Mouse (Mus musculus) forebrain, embryonic 14.5 days (tissue): ENCODE measurements around the gene Tmem185b. TPM values are rescaled to one million over a fixed set of nuclear protein-coding genes. Genes with fewer than 3 reads are reported as not detected.

Experiments used
- ATAC-seq: fragments of 200-750 bp; cut with Nextera tagmentation; 2 replicates; pipeline ENCODE4 v1.8.0; 2017; ENCODE audit warnings: mild to moderate bottlenecking, moderate library complexity
- DNase-seq: peaks from one replicate; pipeline ENCODE4 v3.0.0-alpha.2; 2015; ENCODE audit warnings: low spot score
- H3K27ac ChIP-seq: fragments of 300-500 bp; sonication (generic); 2 replicates; pipeline ENCODE4 v1.5.1; 2014; ENCODE audit warnings: low read depth, mild to moderate bottlenecking, control low read depth, low read length, moderate library complexity
- H3K27me3 ChIP-seq: fragments of 300-500 bp; sonication (generic); replicated peaks from 2 replicates; pipeline ENCODE4 v1.6.1; 2014; ENCODE audit warnings: low read length, control low read depth, mixed read lengths; ENCODE audit not compliant: control insufficient read depth, insufficient read depth
- H3K36me3 ChIP-seq: fragments of 300-500 bp; sonication (generic); 2 replicates; pipeline ENCODE4 v1.6.1; 2014; ENCODE audit warnings: low read length, control low read depth; ENCODE audit not compliant: control insufficient read depth, insufficient read depth
- H3K4me1 ChIP-seq: fragments of 300-500 bp; sonication (generic); 2 replicates; pipeline ENCODE4 v1.6.1; 2014; ENCODE audit warnings: antibody characterized with exemption, low read length, control low read depth; ENCODE audit not compliant: control insufficient read depth, insufficient read depth
- H3K4me2 ChIP-seq: fragments of 300-500 bp; sonication (generic); 2 replicates; pipeline ENCODE4 v1.6.1; 2014; ENCODE audit warnings: mild to moderate bottlenecking, control low read depth, low read length
- H3K4me3 ChIP-seq: fragments of 300-500 bp; sonication (generic); 2 replicates; pipeline ENCODE4 v1.5.1; 2014; ENCODE audit warnings: low read depth, low read length, control low read depth
- H3K9ac ChIP-seq: fragments of 300-500 bp; sonication (generic); 2 replicates; pipeline ENCODE4 v1.6.1; 2014; ENCODE audit warnings: mild to moderate bottlenecking, low read length, control low read depth, moderate library complexity
- H3K9me3 ChIP-seq: fragments of 300-500 bp; sonication (generic); replicated peaks from 2 replicates; pipeline ENCODE4 v1.6.1; 2016; ENCODE audit warnings: low read length, control low read depth, mixed read lengths; ENCODE audit not compliant: control insufficient read depth
- WGBS: fragments of 180-500 bp; shearing (Covaris S2); extraction: QIAGEN DNeasy Blood & Tissue Kit; methylation state at CpG from one replicate; pipeline ENCODE4 v1.1.7; 2014; 5-methylcytosine and 5-hydroxymethylcytosine counted together
- polyA plus RNA-seq: library from polyadenylated mRNA; unstranded; fragments of >200 nt; fragmentation: Nextera tagmentation; extraction: Ambion mirVana; gene quantifications from 2 replicates; pipeline ENCODE4 v1.2.1, GENCODE M21; 2014

The Tmem185b gene
- polyA plus RNA-seq, 1 experiment from 2014 or later = 21.6 TPM

DNA sequence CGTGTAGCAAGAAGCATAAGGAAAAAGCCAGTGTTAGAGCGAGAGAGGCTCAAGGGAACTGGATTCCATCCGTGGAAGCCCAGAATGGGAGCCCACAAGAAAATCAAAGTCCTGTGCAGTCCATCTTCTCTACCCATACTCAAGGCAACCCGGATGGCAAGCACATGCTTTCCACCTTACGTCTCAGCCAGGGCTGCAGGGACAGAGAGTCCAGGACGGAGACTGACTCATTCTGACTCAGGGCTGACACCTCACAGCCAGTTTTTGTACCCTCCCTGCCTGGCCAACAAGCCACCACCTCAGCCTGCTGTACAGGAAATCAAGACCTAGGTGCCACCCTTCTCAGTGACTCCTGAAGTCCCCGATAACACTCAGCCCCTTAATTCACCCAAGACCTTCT lies 16.5 kb upstream of the Tmem185b start:
- WGBS = 87% methylated on average over 7 of the region's 7 CpGs
- Histone ChIP-seq H3K9me3 (no peaks in the 10 kb centered on the region), H3K27me3 (no peaks in the 10 kb centered on the region), H3K4me2 (no peak overlapping the region), H3K27ac (no peak overlapping the region), H3K9ac (no peak overlapping the region), H3K4me1 (peaks cover 8% of the 10 kb centered on the region; the same call in 1 of the 2 replicates), H3K4me3 (no peak overlapping the region), H3K36me3 (no peaks in the 10 kb centered on the region)
- DNase-seq = no peak
- ATAC-seq = no peak

DNA sequence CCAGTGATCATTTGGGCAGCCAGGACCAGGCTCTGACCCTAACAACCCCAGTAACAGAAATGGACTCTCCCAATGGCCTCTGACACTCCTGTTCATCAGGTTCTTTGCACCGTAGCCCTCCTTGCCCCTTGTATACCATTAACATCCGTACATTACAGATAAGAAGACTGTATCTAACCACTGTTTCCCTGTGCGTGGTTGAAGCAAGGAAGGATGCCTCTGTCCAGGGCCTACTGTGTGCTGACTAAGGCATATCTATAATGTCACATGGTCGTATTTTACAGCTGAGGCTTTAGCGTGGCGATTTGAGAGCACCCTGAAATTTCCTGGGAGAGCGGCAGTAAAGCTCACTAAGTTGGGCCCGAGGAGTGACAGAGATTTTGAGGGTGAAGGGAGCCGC lies 15.6 kb upstream of the Tmem185b start:
- Histone ChIP-seq H3K4me2 (no peak overlapping the region), H3K36me3 (no peaks in the 10 kb centered on the region), H3K4me3 (no peak overlapping the region), H3K9me3 (no peaks in the 10 kb centered on the region), H3K27me3 (no peaks in the 10 kb centered on the region), H3K4me1 (peaks cover 6% of the 10 kb centered on the region; the same call in 1 of the 2 replicates), H3K9ac (no peak overlapping the region), H3K27ac (no peak overlapping the region)
- ATAC-seq (no peak), DNase-seq (no peak)
- 78% methylated on average over 9 of the region's 9 CpGs for WGBS

DNA sequence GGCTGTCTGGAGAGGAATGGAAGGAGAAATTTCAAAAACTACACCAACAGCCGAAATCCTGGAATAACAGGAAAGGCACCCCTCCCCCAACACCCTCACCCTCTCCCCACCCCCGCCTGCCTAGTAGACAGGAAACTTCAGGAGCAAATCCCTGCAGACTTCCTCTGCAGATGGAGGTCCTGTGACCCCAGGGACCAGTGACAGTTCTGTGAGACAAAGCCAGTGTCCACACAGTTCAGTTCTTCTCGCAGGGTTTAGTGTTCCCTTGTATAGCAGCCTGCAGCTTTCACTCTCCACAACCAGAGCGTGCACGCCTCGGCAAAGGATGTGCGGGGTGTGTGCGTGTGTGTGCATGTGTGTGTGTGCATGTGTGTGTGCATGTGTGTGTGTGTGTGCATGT lies 15.1 kb upstream of the Tmem185b start:
- no peak for ATAC-seq
- no peaks in the 10 kb centered on the region for H3K36me3 ChIP-seq

DNA sequence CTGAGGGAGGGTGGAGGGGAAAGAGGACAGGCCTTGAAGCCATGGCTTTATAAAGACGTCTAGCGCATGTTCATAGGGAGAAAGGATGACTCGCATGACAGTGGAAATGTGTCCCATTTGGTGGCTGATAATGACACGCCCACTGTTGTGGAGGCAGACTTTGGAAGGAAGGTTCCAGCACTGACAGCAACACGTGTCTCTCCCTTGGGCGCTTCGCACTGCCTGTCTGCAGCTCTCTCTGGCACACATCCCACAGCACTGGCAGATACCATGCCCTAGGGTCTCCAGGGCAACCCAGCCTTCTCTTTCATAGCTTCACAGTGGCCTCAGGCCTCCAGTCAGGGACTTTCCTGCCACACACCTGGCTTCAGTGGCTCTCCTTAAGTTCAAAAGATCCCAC lies 7.9 kb upstream of the Tmem185b start:
- no peak overlapping the region for H3K4me2 ChIP-seq
- no peak for ATAC-seq
- H3K4me3 ChIP-seq = no peak overlapping the region
- no peak overlapping the region for H3K27ac ChIP-seq
- H3K4me1 ChIP-seq = no peaks in the 10 kb centered on the region
- no peaks in the 10 kb centered on the region for H3K9me3 ChIP-seq
- no peak overlapping the region for H3K9ac ChIP-seq
- WGBS = 78% methylated on average over 7 of the region's 7 CpGs
- H3K27me3 ChIP-seq = no peaks in the 10 kb centered on the region
- no peak for DNase-seq
- H3K36me3 ChIP-seq = no peaks in the 10 kb centered on the region

More for the DNA sequence above, 15.1 kb upstream of the Tmem185b start:
- Histone ChIP-seq H3K27ac (no peak overlapping the region), H3K27me3 (no peaks in the 10 kb centered on the region), H3K4me3 (no peak overlapping the region), H3K9me3 (no peaks in the 10 kb centered on the region), H3K4me2 (no peak overlapping the region), H3K4me1 (peaks cover 6% of the 10 kb centered on the region; the same call in 1 of the 2 replicates), H3K9ac (no peak overlapping the region)
- 88% methylated on average over 8 of the region's 8 CpGs for WGBS
- no peak for DNase-seq

DNA sequence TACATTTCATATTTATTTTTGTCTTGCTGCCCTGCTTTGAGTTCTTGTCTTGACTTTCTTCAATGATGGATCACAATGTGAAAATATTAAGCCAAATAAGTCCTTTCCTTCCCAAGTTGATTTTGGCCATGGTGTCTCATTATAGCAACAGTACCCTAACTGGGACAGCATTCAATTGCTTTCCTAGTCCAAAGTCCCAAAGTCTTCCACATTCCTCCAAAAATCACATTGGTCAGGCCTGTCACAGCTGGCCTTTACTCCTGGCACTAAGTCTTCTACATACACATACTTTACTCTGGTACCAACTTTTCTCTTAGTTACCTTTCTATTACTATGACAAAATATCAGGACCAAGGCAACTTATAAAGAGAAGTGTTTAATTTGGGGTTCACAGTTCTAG lies 7.2 kb upstream of the Tmem185b start:
- no peaks in the 10 kb centered on the region for H3K4me1 ChIP-seq
- H3K27me3 ChIP-seq = no peaks in the 10 kb centered on the region
- no peaks in the 10 kb centered on the region for H3K36me3 ChIP-seq
- H3K4me2 ChIP-seq = no peak overlapping the region
- ATAC-seq = no peak
- DNase-seq = no peak
- no peaks in the 10 kb centered on the region for H3K9me3 ChIP-seq
- no peak overlapping the region for H3K4me3 ChIP-seq
- H3K9ac ChIP-seq = no peak overlapping the region
- H3K27ac ChIP-seq = no peak overlapping the region

DNA sequence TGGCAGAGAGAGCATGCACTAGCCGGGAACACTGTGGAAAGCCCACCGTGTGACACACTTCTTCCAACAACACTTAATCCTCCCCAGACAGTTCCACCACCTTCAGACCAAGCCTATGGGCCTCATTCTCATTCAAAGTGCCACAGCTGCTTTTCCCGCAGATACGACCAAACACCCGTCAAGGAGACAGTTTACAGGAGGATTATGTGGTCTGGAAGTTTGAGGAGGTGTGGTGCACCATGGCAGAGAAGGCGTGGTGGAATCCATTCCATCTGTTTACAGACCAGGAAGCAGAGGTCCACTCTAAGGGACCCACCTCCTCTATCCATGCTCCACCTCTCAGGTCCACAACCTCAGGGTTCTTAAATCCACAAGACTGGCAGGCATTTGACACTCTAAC lies 6.7 kb upstream of the Tmem185b start:
- 85% methylated on average over 6 of the region's 6 CpGs for WGBS
- ATAC-seq = no peak

DNA sequence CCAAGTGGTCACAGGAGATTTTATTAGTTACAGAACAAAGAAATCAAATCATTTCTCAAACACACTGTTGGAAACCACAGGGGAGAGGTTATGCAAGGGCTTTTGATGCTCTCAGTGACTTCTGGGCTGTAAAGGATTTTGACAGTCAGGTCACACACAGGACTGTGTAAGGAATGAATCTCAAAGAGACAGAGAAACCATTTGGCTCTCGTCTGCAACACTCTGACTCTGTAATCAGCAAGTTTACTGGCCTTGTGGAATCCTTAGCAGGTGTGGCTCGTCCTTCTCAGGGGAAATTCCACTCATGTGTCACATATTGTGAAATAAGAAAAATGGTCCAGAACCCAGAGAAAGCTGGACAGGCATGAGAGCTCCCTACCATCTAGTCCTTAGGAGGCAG lies 4.9 kb upstream of the Tmem185b start:
- no peak overlapping the region for H3K9ac ChIP-seq
- H3K9me3 ChIP-seq = no peaks in the 10 kb centered on the region
- no peak overlapping the region for H3K4me2 ChIP-seq
- H3K27ac ChIP-seq = no peak overlapping the region
- H3K4me1 ChIP-seq = peaks cover 8% of the 10 kb centered on the region
- no peaks in the 10 kb centered on the region for H3K27me3 ChIP-seq
- H3K36me3 ChIP-seq = no peaks in the 10 kb centered on the region
- 62% methylated on average over 2 of the region's 2 CpGs for WGBS
- no peak overlapping the region for H3K4me3 ChIP-seq
- ATAC-seq (no peak), DNase-seq (no peak)

More for the DNA sequence above, 6.7 kb upstream of the Tmem185b start:
- no peaks in the 10 kb centered on the region for H3K36me3 ChIP-seq
- H3K9me3 ChIP-seq = no peaks in the 10 kb centered on the region
- no peaks in the 10 kb centered on the region for H3K27me3 ChIP-seq
- H3K9ac ChIP-seq = no peak overlapping the region
- no peaks in the 10 kb centered on the region for H3K4me1 ChIP-seq
- DNase-seq = no peak
- H3K4me3 ChIP-seq = no peak overlapping the region
- H3K4me2 ChIP-seq = no peak overlapping the region
- H3K27ac ChIP-seq = no peak overlapping the region

DNA sequence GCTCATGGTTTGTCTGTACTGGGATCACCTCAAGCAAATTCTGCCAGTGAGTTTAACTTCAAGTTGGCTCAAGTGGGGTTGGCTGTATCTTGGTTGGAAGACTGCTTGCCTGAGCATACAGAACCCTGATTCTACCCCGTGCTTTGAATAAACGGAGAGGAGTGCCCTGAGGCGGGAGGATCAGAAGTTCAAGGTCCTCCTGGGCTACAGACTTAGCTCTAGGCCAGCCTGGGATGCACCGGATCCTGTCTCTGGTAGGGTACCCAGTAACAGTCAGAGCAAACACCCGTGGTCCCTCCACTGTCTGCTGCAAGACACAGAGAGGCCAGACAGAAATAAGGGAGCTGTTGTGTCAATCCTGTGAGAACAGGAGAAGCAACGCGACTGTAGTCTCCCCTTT lies 4.3 kb upstream of the Tmem185b start:
- Histone ChIP-seq H3K4me2 (no peak overlapping the region), H3K27ac (no peak overlapping the region), H3K9me3 (no peaks in the 10 kb centered on the region), H3K4me3 (no peak overlapping the region), H3K36me3 (no peaks in the 10 kb centered on the region), H3K4me1 (peaks cover 13% of the 10 kb centered on the region), H3K27me3 (no peaks in the 10 kb centered on the region), H3K9ac (no peak overlapping the region)
- 84% methylated on average over 7 of the region's 7 CpGs for WGBS
- no peak for ATAC-seq
- DNase-seq = no peak

DNA sequence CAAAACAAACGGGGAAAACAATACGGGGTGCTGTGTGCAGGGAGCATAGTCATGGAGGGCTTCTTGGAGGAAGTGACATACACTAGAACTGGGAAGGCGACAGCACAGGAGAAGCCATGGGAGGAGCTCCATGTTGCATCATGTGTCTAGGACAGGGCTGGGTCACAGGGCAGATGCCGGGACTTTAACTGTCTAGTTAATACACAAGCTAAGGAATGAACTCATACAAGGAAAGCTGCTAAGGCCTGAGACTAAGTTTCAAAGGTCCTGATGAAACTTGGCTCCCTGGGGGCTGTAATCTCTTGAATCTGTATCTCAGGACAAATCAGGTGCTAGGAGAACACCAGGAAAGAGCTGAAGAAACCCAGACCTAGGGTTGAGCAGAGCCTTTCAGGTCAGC lies 3.2 kb upstream of the Tmem185b start:
- no peaks in the 10 kb centered on the region for H3K27me3 ChIP-seq
- WGBS = 90% methylated on average over 4 of the region's 4 CpGs

More for the DNA sequence above, 3.2 kb upstream of the Tmem185b start:
- ATAC-seq (no peak), DNase-seq (no peak)
- H3K4me2 ChIP-seq = no peak overlapping the region
- no peak overlapping the region for H3K27ac ChIP-seq
- peaks cover 14% of the 10 kb centered on the region for H3K4me1 ChIP-seq
- peaks cover 4% of the 10 kb centered on the region; the same call in 1 of the 2 replicates for H3K36me3 ChIP-seq
- no peak overlapping the region for H3K9ac ChIP-seq
- H3K4me3 ChIP-seq = no peak overlapping the region
- no peaks in the 10 kb centered on the region for H3K9me3 ChIP-seq
